Mouse (Mus musculus) liver, adult 2 months (tissue): Measurements from ENCODE around the gene Pnmt.

Source experiments
- CTCF ChIP-seq: fragments of 200-500 bp; IDR thresholded peaks from 2 replicates; pipeline ENCODE4 v1.5.1; 2011; ENCODE audit warnings: low read depth, low read length, control low read depth
- POLR2A ChIP-seq: fragments of 200-500 bp; IDR thresholded peaks from 2 replicates; pipeline ENCODE4 v1.6.1; 2011; ENCODE audit warnings: low read length, control low read depth; ENCODE audit not compliant: insufficient read depth; ENCODE audit errors: extremely low read depth

GRCm38 (mm10) chr11:98355732-98356299, 30.4 kb upstream of the Pnmt start:
- peak; percentile 58 for TF ChIP-seq CTCF
- no peak for TF ChIP-seq POLR2A
